Mouse (Mus musculus): ENCODE measurements around the gene Lamc2.

GRCm38 (mm10) chr1:153155364-153155763 is 30.9 kb downstream of the Lamc2 start:
- TF ChIP-seq CTCF (IDR thresholded peaks at IDR 0.05; ENCODE audit: insufficient read depth, low read length) (no peak), POLR2A (IDR thresholded peaks at IDR 0.05; ENCODE audit: borderline replicate concordance, extremely low read depth, low read depth, low read length) (no peak)

All from lung, adult 2 months (tissue).